Mouse (Mus musculus): ENCODE data around the gene Ttll10. TPM values are rescaled to one million over a fixed set of nuclear protein-coding genes. Genes with fewer than 3 reads are reported as not detected.
A peak's percentile ranks its signal among the peaks of the same experiment; 100 is the strongest.

The Ttll10 gene
- polyA plus RNA-seq, 1 experiment = 0.06 TPM

DNA sequence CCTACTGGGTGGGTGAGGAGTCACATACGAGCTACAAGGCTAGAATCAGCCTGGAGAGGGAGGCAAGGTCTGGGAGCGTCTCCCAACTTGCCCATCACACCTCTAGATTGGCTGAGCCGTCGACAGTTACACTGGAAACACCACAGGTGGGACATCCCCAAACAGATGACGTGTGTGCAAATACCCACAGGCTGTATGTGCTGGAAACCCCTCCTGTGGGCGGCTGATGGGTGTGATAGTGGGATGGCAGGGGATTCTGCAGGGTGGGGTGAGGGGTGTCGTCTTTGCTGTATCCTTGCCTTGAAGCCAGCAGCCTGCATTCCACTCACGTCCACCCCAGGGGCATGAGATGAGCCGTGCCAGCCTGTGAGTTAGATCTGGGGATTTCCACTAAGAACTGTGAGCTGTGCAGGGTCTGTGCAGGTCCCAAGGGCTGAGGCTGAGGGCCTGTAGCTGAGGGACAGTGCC, 28.5 kb downstream of the Ttll10 start:
- DNase-seq (ENCODE audit: extremely low spot score in 1 of 2, low spot score in 1 of 2) = no peak

- no peak for DNase-seq (ENCODE audit: extremely low spot score in 1 of 2, low spot score in 1 of 2)
These were observed 30.6 kb downstream of the Ttll10 start for GRCm38 (mm10) chr4:156028580-156028979.

GRCm38 (mm10) chr4:156026013-156026412, 33.2 kb downstream of the Ttll10 start, which contains the start of gene Tnfrsf18:
TSS of gene Tnfrsf18 (plus strand) at chr4:156026164.
- DNase-seq (ENCODE audit: extremely low spot score in 1 of 2, low spot score in 1 of 2) = peak in 1 of 2 experiments; percentile 73

DNA sequence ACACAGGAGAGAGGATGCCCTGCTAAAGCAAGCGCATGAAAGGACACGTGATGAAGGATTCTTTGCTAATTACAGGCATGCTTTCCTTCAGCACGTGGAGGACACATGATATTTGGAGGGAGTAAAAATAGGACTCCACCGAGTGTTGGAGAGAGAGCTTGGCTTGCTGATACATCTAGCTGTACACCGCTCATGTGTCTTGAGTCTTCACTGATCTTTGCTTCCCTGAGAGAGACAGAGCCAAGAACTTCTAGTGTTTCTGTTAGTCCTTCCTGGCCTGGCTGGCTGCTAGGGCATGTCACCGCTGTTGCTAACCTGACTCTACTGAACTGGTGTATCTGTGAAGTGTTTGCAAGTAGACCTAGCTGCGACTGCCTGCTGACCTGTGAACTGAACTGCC, 35.0 kb downstream of the Ttll10 start:
- DNase-seq (ENCODE audit: extremely low spot score in 1 of 2, low spot score in 1 of 2) = no peak

DNA sequence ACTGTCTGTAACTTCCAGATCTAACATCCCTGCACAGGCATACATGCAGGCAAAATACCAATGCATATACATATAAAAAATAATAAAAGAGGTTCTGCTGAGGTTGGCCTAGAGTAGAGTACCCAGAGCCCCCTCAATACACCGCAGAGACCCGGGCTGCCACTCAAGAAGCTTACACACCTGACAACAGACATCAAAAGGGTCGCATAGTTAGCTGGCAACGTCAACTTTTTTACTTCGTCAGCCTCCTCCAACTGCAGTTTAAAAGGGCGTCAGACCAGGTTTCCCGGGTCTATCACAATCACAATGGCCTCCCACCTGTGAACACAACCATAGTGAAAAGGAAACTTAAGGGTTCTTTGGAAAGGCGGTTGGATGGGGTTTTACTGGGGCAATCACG, 35.7 kb downstream of the Ttll10 start:
- DNase-seq (ENCODE audit: extremely low spot score in 1 of 2, low spot score in 1 of 2) = no peak

DNA sequence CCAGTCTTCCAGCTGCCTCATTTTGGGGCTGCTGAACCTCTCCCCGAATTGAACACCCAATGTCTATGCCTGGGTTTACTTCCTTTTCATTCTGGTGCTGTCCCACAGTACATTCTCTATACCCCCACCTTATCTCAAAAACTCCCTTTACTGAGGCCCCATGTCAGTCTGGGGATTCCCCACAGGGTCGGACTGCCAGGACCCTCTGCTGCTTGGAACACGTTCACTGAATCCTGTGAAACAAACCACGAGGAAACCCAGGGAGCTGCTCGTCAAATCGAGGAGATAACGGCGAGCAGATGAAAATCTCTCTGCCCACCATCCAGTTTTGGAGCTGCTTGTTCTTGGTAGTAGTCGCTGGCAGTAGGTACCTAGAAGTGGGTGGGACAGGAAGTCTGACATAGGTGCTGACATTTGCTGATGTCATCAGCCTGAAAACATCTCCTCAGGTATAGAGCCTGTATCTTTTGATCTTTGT, 37.2 kb downstream of the Ttll10 start:
- DNase-seq (ENCODE audit: extremely low spot score in 1 of 2, low spot score in 1 of 2) = no peak

DNA sequence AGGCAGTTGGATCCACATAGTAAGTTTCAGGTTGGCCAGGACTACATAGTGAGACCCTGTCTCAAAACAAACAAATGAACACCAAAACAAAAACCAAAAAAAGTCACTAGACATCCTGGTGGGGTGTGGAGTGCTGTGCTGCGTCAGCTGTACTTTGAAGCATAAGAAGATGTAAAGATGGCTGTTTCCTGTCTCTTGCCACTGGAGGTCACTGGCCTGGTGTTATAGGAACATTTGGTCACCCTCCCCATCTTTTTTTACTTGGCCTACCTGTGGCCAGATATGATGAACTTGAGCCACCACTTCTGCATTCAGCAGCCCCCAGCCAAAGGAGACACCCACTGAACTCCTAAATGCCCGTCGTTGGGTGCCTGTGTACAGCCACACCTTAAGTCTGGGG, 37.8 kb downstream of the Ttll10 start:
- DNase-seq (ENCODE audit: extremely low spot score in 1 of 2, low spot score in 1 of 2) = no peak

GRCm38 (mm10) chr4:156019771-156020170, 39.4 kb downstream of the Ttll10 start:
- no peak for DNase-seq (ENCODE audit: extremely low spot score in 1 of 2, low spot score in 1 of 2)

DNA sequence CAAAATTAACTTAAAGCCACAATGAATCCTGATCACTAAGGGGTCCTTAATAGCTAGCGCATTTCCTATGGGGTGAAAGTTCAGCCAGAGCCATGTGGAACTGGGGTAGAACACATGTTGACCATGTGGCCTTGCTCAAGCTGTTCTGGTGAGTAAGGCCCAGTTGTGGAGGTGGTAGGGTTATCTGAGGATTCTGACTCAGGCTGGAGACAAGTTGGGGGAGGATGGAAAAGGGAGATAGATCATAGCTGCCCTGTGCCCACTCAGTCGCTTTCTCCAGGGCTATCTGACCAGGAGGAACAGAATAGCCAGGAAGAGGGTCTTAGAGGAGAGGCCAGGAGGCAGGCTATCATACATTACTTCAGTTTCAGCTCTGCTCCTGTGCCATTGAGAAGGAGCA, 44.8 kb downstream of the Ttll10 start:
- DNase-seq (ENCODE audit: extremely low spot score in 1 of 2, low spot score in 1 of 2) = no peak

DNA sequence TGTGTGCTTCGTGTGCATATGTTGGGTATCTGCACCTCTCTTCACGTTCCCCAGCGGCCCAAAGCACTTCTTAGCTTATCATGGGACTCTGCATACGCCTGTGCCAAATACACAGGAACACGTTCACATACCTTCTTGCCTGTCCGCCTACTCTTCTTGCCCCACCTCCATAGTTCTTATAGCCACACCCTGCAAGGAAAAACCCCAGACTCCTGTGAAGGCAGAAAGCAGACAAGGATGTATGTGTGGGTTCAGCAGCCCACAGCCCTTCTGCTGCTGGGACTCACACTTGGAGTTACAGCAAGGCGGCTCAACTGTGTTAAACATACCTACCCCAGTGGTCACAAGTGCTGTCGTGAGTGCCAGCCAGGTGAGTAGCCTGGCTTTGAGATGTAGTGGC, 45.6 kb downstream of the Ttll10 start, which contains the start of gene Tnfrsf4:
Tnfrsf4 (plus strand) TSS at position 207 of the 400 bp plus-strand sequence.
- DNase-seq (ENCODE audit: extremely low spot score in 1 of 2, low spot score in 1 of 2) = peak in 1 of 2 experiments; percentile 57

DNA sequence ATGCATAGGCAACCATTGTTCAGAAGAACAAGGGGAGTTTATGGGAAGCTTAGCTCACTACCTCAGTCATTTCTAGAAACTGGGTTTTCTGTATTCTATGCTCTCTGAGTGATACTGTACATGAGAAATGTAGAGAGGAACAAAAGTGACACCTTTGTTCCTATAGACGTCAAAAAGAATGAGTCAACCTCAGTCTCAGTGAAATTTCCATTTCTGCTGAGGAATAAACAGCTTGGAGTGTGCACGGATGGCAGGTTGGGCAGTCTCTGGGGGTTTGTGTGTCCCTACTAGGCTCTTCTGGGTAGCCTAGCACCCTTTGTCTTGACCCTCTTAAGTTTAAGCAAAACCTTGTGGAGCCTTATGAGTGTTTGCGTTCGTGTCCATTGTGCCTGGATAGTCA, 50.8 kb downstream of the Ttll10 start:
- no peak for DNase-seq (ENCODE audit: extremely low spot score in 1 of 2, low spot score in 1 of 2)

- no peak for DNase-seq (ENCODE audit: extremely low spot score in 1 of 2, low spot score in 1 of 2)
These were observed 55.1 kb downstream of the Ttll10 start for GRCm38 (mm10) chr4:156004109-156004508.

- no peak for DNase-seq (ENCODE audit: extremely low spot score in 1 of 2, low spot score in 1 of 2)
These were observed 65.6 kb downstream of the Ttll10 start for GRCm38 (mm10) chr4:155993606-155994005.

GRCm38 (mm10) chr4:155992906-155993547, 66.2 kb downstream of the Ttll10 start:
- peak; percentile 93 to 98 for DNase-seq (ENCODE audit: extremely low spot score in 1 of 2, low spot score in 1 of 2)

DNA sequence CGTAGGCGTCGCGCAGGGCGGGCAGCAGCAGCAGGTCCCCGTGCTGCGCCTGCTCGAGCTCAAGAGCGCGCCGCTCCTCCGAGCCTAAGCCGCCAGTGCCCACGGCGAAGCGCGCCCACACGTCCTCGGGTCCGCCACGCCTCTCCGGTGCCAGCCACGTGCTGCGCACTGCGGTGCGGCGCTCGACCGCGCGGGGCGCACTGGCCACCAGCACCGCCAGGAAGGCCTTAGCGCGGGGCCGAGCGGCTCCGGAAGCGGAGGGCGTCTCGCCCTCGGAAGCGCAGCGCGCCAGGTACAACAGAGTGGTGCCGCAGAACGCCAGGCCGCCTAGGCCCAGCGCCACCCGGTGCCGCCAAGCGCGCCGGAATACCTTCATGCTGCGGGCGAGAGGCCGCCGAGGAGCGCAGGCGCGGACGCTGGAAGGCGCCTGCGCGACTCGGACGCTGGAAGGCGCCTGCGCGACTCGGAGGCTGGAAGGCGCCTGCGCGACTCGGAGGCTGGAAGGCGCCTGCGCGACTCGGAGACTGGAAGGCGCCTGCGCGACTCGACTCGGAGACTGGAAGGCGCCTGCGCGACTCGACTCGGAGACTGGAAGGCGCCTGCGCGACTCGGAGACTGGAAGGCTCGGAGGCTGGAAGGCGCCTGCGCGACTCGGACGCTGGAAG, 66.8 kb downstream of the Ttll10 start, which contains the start of the genes B3galt6 and Sdf4:
B3galt6 (minus strand) TSS at position 409 of the 665 bp plus-strand sequence.
Sdf4 (plus strand) TSS at position 632 of the 665 bp plus-strand sequence.
- peak; percentile 51 to 84 for DNase-seq (ENCODE audit: extremely low spot score in 1 of 2, low spot score in 1 of 2)

DNA sequence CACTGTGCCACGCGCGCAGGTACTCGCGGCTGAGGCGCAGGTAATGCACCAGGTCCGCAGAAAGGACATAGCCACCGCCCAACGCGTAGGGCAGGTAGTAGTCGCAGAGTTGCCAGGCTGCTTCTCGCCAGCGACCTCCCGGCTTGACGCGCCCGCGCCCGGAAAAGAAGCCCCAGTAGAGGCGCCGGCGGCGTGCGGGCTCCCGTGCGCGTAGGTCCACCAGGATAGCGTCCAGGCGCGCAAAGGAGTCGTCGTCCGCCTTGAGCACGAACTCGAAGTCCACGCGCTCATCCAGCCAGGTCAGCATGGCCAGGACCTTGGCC, 67.3 kb downstream of the Ttll10 start:
- no peak for DNase-seq (ENCODE audit: extremely low spot score in 1 of 2, low spot score in 1 of 2)

- DNase-seq (ENCODE audit: extremely low spot score in 1 of 2, low spot score in 1 of 2) = no peak
These were observed 67.9 kb downstream of the Ttll10 start for GRCm38 (mm10) chr4:155991211-155991907.

Measured in frontal cortex, adult 2 months (tissue).